Mouse (Mus musculus): ENCODE results near the gene Prkcd.

Gene Prkcd

DNA sequence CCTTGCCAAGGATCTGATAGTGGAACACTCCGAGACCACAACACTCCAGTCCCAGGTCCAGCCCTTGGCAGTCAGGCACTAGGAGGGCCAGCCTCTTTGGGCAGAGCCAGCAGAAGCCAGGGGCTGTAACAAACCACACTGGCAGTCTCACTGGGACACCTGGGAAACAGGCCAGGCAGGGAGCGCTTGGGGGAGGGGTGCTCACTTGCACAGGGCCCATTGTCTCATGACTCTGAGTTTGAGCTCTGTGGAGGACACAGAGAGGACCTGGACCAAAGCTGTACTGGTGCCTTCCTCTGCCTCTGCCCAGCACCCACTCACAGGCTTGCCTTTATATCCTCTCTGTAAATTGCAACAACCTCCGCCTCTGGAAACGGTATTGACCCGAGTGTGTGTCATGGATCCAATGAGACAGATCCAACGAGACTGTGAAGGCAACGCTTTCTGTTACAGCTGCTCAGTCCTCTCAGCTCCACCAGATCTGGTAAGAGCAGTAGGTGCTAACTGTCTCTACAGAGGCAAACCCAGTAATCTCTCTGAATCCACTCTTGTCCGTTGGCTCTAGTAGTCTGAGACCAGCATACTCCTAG lies 77.8 kb downstream of the Prkcd start, which contains the start of gene Tkt:
Tkt (plus strand) TSS at position 229 of the 590 bp plus-strand sequence.
- in situ Hi-C loops (cut with MboI, MseI): no loop called here
